Mouse (Mus musculus): Measurements from ENCODE around the gene Tshz2. TPM values are rescaled to one million over a fixed set of nuclear protein-coding genes. Genes with fewer than 3 reads are reported as not detected.

The Tshz2 gene
- polyA plus RNA-seq, 1 experiment from 2014 or later = 32.0 TPM

DNA sequence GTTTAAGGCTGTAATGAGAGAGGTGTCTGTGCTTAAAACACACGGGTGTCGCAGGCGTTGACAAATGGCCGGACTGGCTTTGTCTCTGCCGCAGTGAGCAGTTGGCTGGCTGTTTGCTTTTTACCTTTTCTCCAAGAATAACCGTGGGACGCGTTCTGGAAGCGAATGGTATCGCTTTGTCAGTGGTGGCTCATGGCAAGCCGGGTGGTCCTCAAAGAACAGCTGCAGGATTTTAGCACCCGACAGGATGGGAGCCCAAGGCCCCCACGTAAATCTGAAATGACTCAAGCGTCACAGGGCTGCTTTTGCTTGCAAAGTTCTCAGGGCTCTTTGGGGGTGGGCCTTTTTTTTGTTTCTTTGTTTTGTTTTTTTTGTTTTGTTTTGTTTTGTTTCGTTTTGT lies 193.5 kb downstream of the Tshz2 start:
- 49% methylated on average over 15 of the region's 15 CpGs for WGBS
- peak overlapping the region; percentile 72; the same call in 1 of the 2 replicates for H3K27ac ChIP-seq (ENCODE audit: low read depth, low read length)
- no peak for ATAC-seq
- no peaks in the 10 kb centered on the region for H3K36me3 ChIP-seq (ENCODE audit: control insufficient read depth, insufficient read depth, low read length)
- no peaks in the 10 kb centered on the region for H3K27me3 ChIP-seq (replicated peaks; ENCODE audit: control insufficient read depth, insufficient read depth, low read length)
- peak overlapping the region; percentile 29 for H3K4me2 ChIP-seq (ENCODE audit: low read length)
- peak overlapping the region; percentile 35; the same call in 1 of the 2 replicates for H3K9ac ChIP-seq (ENCODE audit: low read depth, low read length)
- H3K4me3 ChIP-seq (ENCODE audit: low read length) = no peak overlapping the region
- peaks cover 8% of the 10 kb centered on the region for H3K4me1 ChIP-seq (ENCODE audit: control insufficient read depth, insufficient read depth, low read depth, low read length)
- H3K9me3 ChIP-seq (ENCODE audit: control insufficient read depth, low read length) = no peaks in the 10 kb centered on the region

DNA sequence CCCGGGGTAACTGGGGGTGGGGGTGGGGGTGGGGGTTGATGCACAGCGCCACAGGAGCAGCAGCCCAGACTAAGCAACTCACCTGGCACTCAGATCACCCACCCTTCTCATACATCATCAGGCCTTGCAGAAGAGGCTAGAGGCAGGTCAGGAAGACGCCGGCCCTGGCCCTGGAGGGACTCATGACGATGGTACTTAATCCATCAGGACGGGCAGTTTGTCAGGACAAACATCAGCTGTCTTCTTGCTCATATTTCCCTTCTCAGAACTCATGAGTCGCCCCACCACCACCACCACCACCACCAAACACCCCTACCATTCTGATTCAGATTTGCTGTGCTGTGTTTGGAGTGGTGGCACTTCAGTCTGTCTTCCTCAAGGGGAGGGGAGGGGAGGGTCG lies 194.0 kb downstream of the Tshz2 start:
- Histone ChIP-seq H3K4me1 (ENCODE audit: control insufficient read depth, insufficient read depth, low read depth, low read length) (peaks cover 8% of the 10 kb centered on the region), H3K27ac (ENCODE audit: low read depth, low read length) (no peak overlapping the region), H3K9ac (ENCODE audit: low read depth, low read length) (no peak overlapping the region), H3K36me3 (ENCODE audit: control insufficient read depth, insufficient read depth, low read length) (no peaks in the 10 kb centered on the region), H3K27me3 (replicated peaks; ENCODE audit: control insufficient read depth, insufficient read depth, low read length) (no peaks in the 10 kb centered on the region), H3K9me3 (ENCODE audit: control insufficient read depth, low read length) (no peaks in the 10 kb centered on the region), H3K4me2 (ENCODE audit: low read length) (no peak overlapping the region), H3K4me3 (ENCODE audit: low read length) (no peak overlapping the region)
- no peak for ATAC-seq
- WGBS = 77% methylated on average over 8 of the region's 8 CpGs

DNA sequence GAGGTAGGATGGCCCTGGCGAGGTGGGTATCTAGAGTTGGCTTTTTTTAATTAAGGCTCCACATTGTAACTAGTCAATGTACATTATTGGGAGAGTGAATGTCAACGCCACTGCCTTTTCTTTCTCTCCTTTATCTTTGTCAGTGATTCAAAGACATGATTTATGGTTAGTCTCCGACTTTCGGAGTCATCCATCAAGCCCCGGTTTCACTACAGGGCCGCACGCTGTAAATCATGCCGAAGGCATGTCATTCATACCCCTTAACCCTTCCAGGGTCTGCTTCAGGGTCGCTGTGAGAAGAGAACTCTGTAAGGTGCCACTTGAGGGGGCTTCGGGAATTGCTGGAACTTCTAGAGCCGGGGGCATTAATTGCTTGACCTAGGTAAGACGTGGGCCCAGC lies 199.4 kb downstream of the Tshz2 start:
- H3K4me3 ChIP-seq (ENCODE audit: low read length) = no peak overlapping the region
- no peak overlapping the region for H3K27ac ChIP-seq (ENCODE audit: low read depth, low read length)
- WGBS = 62% methylated on average over 12 of the region's 12 CpGs
- no peak for ATAC-seq
- peaks cover 3% of the 10 kb centered on the region; the same call in 1 of the 2 replicates for H3K4me1 ChIP-seq (ENCODE audit: control insufficient read depth, insufficient read depth, low read depth, low read length)
- no peak overlapping the region for H3K9ac ChIP-seq (ENCODE audit: low read depth, low read length)
- H3K9me3 ChIP-seq (ENCODE audit: control insufficient read depth, low read length) = no peaks in the 10 kb centered on the region
- no peaks in the 10 kb centered on the region for H3K27me3 ChIP-seq (replicated peaks; ENCODE audit: control insufficient read depth, insufficient read depth, low read length)
- no peaks in the 10 kb centered on the region for H3K36me3 ChIP-seq (ENCODE audit: control insufficient read depth, insufficient read depth, low read length)
- H3K4me2 ChIP-seq (ENCODE audit: low read length) = no peak overlapping the region

DNA sequence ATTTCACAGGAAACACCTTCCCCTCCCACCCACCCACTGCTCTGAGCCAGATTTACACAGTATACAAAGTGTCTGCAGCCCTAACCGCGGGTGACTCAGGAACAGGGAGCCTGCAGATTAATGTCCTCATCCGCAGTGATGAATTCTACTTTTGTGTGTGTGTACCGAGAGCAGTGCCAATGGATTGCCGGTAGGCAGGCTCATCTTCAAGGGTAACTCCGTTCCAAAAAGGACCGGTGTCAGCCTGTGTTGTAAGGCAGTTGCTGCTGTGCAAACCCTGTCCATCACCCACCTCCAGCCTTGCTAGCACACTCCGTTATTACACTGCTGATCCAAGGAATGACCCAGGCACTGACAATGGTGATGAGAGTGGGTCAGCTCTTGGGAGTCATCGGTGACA lies 200.8 kb downstream of the Tshz2 start:
- 54% methylated on average over 9 of the region's 9 CpGs for WGBS
- H3K4me2 ChIP-seq (ENCODE audit: low read length) = no peak overlapping the region
- peaks cover 3% of the 10 kb centered on the region; the same call in 1 of the 2 replicates for H3K4me1 ChIP-seq (ENCODE audit: control insufficient read depth, insufficient read depth, low read depth, low read length)

DNA sequence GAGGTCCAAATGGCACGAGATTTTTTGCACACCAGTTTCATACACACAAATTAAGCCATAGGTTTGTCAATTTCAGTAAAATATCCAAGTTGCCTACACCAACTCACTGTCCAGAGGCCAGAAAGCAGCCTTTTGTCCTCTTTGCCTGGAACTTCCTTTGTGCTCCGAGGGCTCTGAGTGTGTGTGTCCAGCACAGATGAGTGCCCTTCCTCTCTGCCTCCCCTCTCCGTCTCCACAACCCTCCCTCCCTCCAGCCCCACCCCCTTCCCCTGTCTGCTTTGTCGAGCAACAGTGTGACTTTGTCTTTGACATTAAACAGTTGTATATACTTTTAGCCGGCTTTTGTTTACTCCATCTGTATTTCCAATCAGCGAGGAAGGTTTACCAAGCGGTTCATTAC lies 201.8 kb downstream of the Tshz2 start:
- H3K27me3 ChIP-seq (replicated peaks; ENCODE audit: control insufficient read depth, insufficient read depth, low read length) = no peaks in the 10 kb centered on the region
- no peak for ATAC-seq
- H3K9me3 ChIP-seq (ENCODE audit: control insufficient read depth, low read length) = no peaks in the 10 kb centered on the region
- no peaks in the 10 kb centered on the region for H3K36me3 ChIP-seq (ENCODE audit: control insufficient read depth, insufficient read depth, low read length)
- WGBS = 29% methylated on average over 7 of the region's 7 CpGs
- no peak overlapping the region for H3K9ac ChIP-seq (ENCODE audit: low read depth, low read length)
- peaks cover 3% of the 10 kb centered on the region; the same call in 1 of the 2 replicates for H3K4me1 ChIP-seq (ENCODE audit: control insufficient read depth, insufficient read depth, low read depth, low read length)
- no peak overlapping the region for H3K27ac ChIP-seq (ENCODE audit: low read depth, low read length)
- H3K4me3 ChIP-seq (ENCODE audit: low read length) = no peak overlapping the region
- no peak overlapping the region for H3K4me2 ChIP-seq (ENCODE audit: low read length)

More for the DNA sequence above, 200.8 kb downstream of the Tshz2 start:
- no peak overlapping the region for H3K27ac ChIP-seq (ENCODE audit: low read depth, low read length)
- H3K27me3 ChIP-seq (replicated peaks; ENCODE audit: control insufficient read depth, insufficient read depth, low read length) = no peaks in the 10 kb centered on the region
- no peak overlapping the region for H3K9ac ChIP-seq (ENCODE audit: low read depth, low read length)
- no peaks in the 10 kb centered on the region for H3K9me3 ChIP-seq (ENCODE audit: control insufficient read depth, low read length)
- ATAC-seq = 0 out of 2 replicates have a peak, but pooled peaks have one; percentile 32
- H3K36me3 ChIP-seq (ENCODE audit: control insufficient read depth, insufficient read depth, low read length) = no peaks in the 10 kb centered on the region
- no peak overlapping the region for H3K4me3 ChIP-seq (ENCODE audit: low read length)

DNA sequence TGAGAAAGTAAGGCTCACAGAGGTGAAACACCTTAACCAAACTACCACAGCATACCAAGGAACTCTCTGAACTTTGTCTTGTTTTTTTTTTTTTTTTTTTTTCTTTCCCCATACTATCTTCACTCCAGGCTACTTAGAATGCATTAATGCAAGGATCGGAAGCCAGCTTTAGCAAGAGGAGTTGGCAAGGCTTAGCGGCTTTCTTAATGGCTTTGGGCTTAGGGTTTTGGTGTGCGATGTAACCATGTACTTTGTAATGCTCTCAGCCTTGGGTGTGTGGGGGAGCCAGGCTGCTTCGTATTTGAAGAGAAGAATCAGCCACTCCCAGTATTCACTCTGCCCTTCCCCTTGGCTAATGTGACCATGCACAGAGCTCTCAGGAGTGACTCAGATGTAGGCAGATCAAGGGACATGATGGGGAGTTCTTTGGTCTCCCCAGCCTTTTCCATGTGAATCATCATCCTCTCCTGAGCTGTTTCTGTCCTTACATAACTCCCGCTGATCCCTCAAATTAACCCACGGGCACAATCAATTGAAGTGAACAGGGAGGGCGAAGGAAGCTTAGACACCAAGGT lies 204.3 kb downstream of the Tshz2 start:
- Histone ChIP-seq H3K4me2 (ENCODE audit: low read length) (no peak overlapping the region), H3K36me3 (ENCODE audit: control insufficient read depth, insufficient read depth, low read length) (no peaks in the 10 kb centered on the region), H3K9ac (ENCODE audit: low read depth, low read length) (no peak overlapping the region), H3K27ac (ENCODE audit: low read depth, low read length) (no peak overlapping the region), H3K4me3 (ENCODE audit: low read length) (no peak overlapping the region), H3K4me1 (ENCODE audit: control insufficient read depth, insufficient read depth, low read depth, low read length) (peaks cover 3% of the 10 kb centered on the region; the same call in 1 of the 2 replicates), H3K9me3 (ENCODE audit: control insufficient read depth, low read length) (no peaks in the 10 kb centered on the region), H3K27me3 (replicated peaks; ENCODE audit: control insufficient read depth, insufficient read depth, low read length) (no peaks in the 10 kb centered on the region)
- no peak for ATAC-seq
- WGBS = 76% methylated on average over 7 of the region's 7 CpGs

DNA sequence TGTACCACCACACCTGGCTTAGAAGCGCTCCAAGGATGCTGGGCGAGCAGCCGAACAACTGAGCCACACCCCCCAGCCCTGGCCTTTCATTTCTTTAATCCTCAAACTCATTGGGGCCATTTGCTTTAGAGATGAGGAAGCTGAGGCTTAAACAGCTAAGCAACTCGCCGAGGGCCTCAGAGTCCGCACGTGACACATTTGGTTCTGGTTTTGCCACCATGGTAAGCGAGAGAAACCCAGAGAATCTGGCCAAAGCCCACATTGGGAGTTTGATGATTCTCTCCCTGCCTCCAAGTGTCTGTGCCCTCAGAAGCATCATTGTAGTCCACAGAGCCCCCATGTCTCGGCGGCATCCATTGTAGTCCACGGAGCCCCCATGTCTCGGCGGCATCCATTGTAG lies 205.7 kb downstream of the Tshz2 start:
- Histone ChIP-seq H3K36me3 (ENCODE audit: control insufficient read depth, insufficient read depth, low read length) (no peaks in the 10 kb centered on the region), H3K27me3 (replicated peaks; ENCODE audit: control insufficient read depth, insufficient read depth, low read length) (no peaks in the 10 kb centered on the region), H3K9me3 (ENCODE audit: control insufficient read depth, low read length) (no peaks in the 10 kb centered on the region), H3K4me1 (ENCODE audit: control insufficient read depth, insufficient read depth, low read depth, low read length) (peaks cover 3% of the 10 kb centered on the region; the same call in 1 of the 2 replicates), H3K4me3 (ENCODE audit: low read length) (no peak overlapping the region), H3K27ac (ENCODE audit: low read depth, low read length) (no peak overlapping the region), H3K9ac (ENCODE audit: low read depth, low read length) (no peak overlapping the region), H3K4me2 (ENCODE audit: low read length) (no peak overlapping the region)
- ATAC-seq = no peak
- whole genome bisulfite sequencing = 96% methylated on average over 13 of the region's 13 CpGs

DNA sequence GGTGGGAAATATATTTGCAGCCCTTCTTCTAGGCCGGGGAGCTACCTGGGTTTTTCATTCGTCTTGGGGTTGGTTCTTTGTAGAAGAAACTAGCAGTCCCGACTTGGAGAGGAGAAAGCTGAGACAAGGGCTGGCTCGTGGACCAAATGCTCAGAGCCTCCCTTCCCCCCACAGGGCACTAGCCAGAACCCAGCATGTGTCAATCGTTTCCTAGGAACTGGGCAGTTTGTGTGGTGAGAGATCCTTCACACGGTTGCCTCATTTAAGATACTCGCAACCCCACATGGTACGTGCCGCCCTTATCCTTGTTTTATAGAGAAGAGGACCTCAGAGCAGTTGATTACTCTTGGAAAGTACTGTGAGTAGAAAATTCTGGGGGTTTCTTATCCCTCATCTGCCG lies 208.6 kb downstream of the Tshz2 start:
- no peaks in the 10 kb centered on the region; the same call in 1 of the 2 replicates for H3K4me1 ChIP-seq (ENCODE audit: control insufficient read depth, insufficient read depth, low read depth, low read length)

DNA sequence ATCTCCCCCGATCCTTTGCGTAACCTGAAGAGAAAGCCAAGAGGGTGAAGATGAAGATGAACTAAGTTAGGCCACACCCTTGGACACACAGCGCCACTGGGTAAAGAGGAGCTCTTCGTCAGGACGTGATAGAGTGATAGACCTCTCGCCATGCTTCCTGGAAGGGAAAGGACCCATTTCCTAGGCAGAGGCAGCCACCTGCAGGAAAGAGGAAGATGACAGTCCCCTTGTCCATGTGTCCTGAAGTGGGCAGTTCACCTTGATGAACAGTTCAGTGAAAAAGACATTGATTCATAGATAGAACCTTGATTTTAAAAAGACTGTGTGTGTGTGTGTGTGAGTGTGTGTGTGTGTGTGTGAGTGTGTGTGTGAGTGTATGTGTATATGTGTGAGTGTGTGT lies 209.7 kb downstream of the Tshz2 start:
- H3K9me3 ChIP-seq (ENCODE audit: control insufficient read depth, low read length) = no peaks in the 10 kb centered on the region
- no peak overlapping the region for H3K9ac ChIP-seq (ENCODE audit: low read depth, low read length)
- no peak overlapping the region for H3K4me3 ChIP-seq (ENCODE audit: low read length)
- no peaks in the 10 kb centered on the region; the same call in 1 of the 2 replicates for H3K4me1 ChIP-seq (ENCODE audit: control insufficient read depth, insufficient read depth, low read depth, low read length)
- no peaks in the 10 kb centered on the region for H3K36me3 ChIP-seq (ENCODE audit: control insufficient read depth, insufficient read depth, low read length)
- WGBS = 72% methylated on average over 6 of the region's 6 CpGs
- no peak for ATAC-seq
- H3K27ac ChIP-seq (ENCODE audit: low read depth, low read length) = no peak overlapping the region
- H3K27me3 ChIP-seq (replicated peaks; ENCODE audit: control insufficient read depth, insufficient read depth, low read length) = no peaks in the 10 kb centered on the region
- no peak overlapping the region for H3K4me2 ChIP-seq (ENCODE audit: low read length)

More for the DNA sequence above, 208.6 kb downstream of the Tshz2 start:
- Histone ChIP-seq H3K4me3 (ENCODE audit: low read length) (no peak overlapping the region), H3K9me3 (ENCODE audit: control insufficient read depth, low read length) (no peaks in the 10 kb centered on the region), H3K27me3 (replicated peaks; ENCODE audit: control insufficient read depth, insufficient read depth, low read length) (no peaks in the 10 kb centered on the region), H3K27ac (ENCODE audit: low read depth, low read length) (no peak overlapping the region), H3K36me3 (ENCODE audit: control insufficient read depth, insufficient read depth, low read length) (no peaks in the 10 kb centered on the region), H3K9ac (ENCODE audit: low read depth, low read length) (no peak overlapping the region), H3K4me2 (ENCODE audit: low read length) (no peak overlapping the region)
- 74% methylated on average over 10 of the region's 10 CpGs for WGBS
- ATAC-seq = peak; percentile 62
